Mouse (Mus musculus) testis, postnatal 10 days (tissue): ENCODE results near the gene Doxl2.
A peak's percentile ranks its signal among the peaks of the same experiment; 100 is the strongest.

Experiments
- DNase-seq: peaks from one replicate; pipeline ENCODE4 v3.0.0; 2021; ENCODE audit warnings: low spot score

The Doxl2 gene

DNA sequence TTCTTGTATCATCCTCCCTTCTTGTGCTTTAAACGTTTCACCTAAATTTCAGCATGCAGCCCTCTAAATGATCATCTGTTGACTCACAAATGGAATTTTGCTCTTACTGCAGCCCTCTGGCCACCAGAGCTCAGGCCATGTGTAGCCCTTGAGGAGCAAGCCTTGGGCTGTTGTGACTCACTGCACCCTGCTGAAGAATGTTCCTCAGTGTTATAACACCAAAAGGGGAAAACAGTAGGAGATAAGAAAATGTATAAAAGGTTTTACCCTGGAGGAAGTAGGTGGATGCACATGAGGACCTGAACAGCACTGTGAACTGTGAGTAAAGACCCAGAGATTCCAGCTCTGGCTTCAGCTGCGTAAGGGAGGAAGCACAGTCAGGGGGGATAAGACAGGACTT lies at the start of gene Doxl2:
Gene Doxl2 (plus strand): TSS at position 301 of the 400 bp plus-strand sequence.
- no peak for DNase-seq

DNA sequence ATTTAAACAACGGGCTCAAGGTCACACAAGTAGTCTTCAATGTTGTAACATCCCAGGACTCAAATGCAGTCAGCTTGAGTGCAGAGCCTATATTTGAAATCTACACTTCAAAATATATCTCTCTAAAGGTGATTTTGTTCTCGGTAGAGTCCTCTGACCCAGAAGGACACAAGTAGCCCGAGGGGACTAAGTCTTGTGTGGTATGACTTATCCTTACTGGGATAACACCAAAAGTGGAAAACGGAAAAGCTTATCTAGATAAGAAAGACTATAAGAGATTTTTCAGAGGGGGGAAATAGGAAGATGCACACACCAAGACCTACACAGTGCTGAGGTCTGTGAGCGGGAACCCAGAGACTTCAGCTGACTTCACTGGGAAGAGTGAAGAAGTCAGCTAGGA lies 45.2 kb upstream of the Doxl2 start, which contains the start of gene 1600015I10Rik:
Gene 1600015I10Rik (plus strand): TSS at position 301 of the 400 bp plus-strand sequence.
- DNase-seq: no peak

DNA sequence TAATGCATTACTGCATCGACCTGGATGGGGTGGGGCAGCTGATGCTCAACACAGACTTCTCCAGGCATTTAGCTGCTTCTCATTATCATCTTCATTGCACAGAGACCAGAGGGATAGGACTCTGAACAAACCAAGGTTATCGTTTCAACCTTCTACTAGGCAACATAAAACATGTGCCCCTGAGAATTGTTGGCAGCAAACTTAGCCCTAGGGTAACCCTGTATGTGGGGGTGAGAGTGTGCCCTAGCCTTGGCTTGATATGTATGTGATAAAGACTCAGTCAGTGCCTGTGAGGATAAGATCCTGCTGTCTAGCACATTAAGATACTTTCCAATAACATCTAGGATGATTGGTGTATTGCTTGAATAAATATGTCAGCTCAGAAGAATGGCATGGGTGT lies 25.2 kb upstream of the Doxl2 start:
- peak; percentile 25 for DNase-seq

DNA sequence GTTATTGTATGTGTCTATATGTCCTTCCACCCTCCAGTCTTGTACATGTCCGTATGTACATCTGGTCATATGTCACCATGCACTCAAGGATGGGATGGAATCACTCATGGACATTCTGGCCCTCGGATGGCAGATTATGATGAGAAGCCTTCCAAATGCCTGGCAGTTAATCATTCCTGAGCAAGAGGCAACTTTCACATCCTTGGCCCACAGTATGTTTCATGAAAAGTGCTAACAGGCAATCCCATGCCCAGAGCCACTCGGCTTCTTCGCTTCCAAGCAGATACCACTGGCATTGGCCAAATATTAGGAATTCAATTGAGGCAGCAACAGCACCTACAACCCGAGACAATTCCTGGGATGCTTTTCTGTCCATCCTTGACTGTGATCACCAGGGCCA lies 24.1 kb upstream of the Doxl2 start:
- DNase-seq: peak; percentile 10

DNA sequence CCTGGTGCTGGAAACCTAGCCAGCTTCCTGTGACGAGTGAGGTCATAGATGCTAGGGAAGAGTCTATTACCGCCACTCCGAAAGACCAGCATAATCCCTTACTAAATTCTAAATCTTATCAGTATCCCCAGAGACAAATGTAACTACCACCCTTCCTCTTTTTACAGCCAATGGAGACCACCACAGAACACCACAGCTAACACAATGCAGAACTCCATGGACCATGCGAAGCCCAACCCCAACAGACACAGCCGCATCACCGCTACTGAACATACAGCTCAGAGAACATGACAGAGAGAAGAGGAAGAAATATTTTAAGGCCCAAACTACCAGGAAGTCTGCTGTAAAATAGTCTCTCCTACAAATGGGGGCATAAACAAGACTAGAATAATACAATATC lies 23.1 kb upstream of the Doxl2 start:
- peak; percentile 16 for DNase-seq

DNA sequence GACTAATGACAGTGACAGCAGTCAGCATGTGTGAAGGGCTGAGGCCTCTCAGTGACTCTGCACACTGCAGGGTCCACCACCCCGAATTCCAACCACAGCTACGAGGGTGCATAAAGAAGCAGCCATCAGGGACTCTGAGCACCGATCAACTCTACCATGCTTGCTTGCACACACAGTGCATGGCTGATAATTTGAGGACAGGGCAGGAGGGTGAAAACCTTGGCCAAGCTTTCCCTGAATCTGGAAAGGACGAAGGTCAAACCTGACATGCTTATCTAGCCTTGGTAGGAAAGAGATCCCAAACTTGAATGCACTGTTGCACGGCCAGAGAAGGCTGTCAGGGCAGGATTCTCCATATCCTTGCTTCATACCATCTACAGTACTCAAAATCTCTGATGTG lies 21.5 kb upstream of the Doxl2 start:
- peak; percentile 29 for DNase-seq

DNA sequence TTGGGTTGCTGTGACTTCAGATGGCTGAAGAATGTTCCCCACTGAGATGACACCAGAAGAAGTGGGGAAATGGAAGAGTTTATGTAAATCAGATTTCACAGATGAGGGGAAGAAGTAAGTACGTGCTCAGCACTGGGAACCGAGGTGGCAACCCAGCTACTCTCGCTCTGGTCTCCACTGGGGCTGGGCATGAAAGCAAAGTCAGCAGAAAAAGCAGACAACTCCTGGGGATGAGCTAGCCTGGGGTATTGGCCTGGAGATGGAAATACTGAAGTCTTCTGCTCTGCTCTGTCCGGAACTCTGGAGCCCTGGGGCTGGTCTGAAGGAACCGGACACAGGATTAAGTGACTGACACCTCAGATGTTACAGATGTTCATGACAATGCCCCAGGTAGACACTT lies 20.6 kb upstream of the Doxl2 start:
- DNase-seq: peak; percentile 31

DNA sequence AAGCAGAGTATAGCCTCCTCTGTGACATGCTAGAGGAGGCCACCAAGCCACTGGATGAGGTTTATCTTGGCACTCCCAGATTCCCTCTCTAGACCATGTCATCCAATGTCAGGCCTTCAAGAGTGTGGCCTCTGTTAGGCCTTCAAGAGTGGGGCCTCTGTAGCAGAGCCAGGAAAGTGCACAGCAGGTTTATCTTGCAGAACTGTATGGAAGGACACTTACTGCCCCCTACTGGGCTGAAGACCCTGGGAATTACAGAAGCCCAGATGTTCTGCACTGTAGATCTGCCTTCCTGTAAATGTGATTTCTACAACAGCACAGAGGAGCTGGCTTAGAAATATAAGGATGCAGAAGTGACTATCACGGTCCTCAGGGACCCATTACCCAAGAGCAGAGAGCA lies 19.8 kb upstream of the Doxl2 start:
- DNase-seq: peak; percentile 77

DNA sequence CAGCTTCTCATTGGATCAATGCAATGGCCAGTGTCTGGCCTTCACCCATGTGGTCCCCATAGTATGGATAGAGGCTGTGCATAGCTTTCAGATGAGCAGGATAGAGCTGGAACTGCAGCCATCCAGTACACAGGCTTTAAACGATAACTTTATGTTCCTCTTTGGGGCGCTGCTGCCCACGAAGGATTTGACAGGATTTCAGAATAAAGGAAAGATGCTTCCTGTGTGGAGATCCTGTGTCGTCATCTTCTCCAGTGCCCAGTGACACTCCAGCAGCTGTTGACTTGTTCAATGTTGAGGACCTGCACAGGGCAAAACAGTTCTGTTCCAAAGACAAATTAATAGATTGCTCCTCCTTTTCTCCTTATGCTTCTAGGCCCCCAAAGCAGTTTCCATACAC lies 18.0 kb upstream of the Doxl2 start:
- DNase-seq: peak; percentile 17

DNA sequence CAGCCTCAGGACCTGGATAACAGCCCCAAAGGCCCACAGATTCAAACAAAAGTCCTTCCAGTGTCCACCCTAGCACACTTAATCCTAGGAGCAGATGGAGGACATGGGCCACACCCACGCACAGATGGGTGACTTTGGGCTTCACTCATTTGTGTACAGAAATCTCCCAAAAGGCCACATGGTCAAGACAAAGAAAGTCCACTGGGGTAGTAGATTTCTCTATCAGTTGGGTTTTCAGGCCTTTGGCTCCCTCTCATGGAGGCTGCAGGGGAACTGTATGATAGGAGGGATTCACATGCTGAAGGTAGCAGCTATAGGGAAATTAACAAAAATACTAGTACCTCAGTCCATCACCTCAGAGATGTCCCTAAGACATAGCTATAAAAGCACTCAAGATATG lies 16.7 kb upstream of the Doxl2 start:
- peak; percentile 44 for DNase-seq

DNA sequence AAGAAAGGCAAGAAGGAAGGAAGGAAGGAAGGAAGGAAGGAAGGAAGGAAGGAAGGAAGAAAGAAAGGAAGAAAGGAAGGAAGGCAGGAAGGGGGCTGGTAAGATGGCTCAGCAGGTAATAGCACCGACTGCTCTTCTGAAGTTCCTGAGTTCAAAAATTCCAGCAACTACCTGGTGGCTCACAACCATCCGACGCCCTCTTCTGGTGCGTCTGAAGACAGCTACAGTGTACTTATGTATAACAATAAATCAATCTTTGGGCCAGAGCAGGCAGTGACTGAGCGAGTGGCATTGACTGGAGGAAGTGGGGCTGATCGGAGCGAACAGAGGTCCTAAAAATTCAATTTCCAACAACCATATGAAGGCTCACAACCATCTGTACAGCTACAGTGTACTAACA lies 15.6 kb upstream of the Doxl2 start:
- peak; percentile 34 for DNase-seq

DNA sequence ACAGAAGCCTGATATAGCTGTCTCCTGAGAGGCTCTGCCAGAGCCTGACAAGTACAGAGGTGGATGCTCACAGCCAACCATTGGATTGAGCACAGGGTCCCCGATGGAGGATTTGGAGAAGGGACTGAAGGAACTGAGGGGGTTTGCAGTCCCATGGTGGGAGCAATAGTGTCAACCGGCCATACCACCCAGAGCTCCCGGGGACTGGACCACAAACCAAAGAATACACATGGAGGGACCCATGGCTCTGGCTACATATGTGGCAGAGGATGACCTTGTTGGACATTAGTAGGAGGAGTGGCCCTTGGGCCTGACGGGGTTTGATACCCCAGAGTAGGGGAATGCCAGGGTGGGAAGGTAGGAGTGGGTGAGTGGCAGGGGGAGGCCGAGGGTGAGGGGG lies 8.1 kb upstream of the Doxl2 start:
- peak; percentile 33 for DNase-seq

DNA sequence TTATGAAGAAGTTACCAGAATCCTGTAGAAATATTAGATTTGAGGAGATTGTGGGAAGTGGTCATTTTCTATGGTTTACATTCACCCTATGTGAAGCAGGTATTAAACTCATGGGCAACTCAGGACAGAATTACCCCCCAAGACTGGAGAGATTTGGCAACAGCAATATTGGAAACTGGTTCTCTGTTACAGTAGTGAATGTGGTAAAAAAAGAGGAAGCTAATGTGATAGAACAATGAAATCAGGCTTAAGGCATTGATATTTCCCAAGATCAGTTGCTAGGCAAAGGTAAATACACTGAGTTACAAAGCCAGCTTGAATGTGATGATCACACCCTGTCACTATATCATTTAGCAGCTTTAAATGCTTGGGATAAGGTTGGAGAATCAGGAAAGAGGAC lies 6.9 kb upstream of the Doxl2 start:
- no peak for DNase-seq

DNA sequence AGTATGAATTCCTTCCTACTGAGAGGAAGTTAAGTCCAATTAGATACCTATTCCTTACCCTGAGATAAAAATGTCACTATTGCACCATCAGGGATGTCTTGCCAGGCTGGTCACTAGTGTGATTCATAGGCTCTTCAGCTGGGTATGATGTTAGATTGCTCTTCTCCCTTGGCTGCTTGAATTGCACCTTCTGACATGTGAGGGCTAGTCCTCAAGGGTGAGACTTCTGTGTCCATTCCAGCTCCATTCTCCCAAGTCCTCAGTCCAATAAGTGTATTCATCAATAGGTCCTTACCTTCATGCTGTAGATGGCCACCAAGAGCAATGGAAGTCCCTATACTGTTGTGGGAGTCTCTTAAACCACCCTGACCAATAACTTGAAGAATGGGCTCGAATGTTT lies 4.9 kb downstream of the Doxl2 start:
- DNase-seq: no peak

DNA sequence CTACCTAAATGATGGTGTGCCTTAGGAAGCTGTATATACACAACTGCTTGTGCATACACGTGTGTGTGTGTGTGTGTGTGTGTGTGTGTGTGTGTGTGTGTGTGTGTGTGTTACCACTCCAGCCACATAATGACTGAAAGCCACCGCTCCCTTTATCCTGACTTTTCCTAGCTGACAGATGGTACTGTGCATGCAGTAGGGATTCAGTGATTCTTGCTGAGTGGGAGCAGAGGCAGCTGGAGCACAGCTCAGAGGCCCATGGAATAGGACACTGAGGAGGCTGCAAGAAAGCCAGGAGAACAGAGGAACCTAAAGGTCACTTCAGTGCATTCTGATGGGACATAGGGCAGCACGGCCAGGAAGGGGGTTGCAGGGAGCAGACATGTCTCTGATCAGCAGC lies 7.5 kb downstream of the Doxl2 start:
- no peak for DNase-seq

DNA sequence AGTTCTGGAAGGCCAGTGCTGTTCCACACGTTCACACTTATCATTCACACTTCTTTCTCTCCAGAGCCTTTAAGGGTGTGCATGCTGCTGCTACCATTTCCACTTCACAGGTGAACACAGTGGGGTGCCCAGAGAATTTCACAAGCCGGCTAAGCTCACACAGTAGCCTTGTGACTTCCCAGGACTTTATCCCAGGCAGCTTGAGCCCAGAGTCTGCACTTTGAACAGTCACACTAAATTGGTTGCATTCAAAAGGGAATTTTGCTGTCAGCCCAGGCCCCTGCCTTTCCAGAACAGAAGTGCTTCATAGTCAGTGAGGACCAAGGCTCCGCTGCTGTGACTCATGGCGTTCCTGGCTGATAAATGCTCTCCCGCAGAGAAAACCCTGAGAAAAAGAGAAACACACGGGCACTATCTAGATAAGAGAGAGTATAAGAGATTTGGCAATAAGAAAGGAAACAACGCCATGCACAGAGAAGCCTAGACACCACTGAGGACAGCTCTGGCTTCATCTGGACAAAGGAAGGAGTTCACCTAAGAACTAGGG lies 11.8 kb downstream of the Doxl2 start, which contains the start of gene Svs1:
Gene Svs1 (plus strand): TSS at position 418 of the 547 bp plus-strand sequence.
- DNase-seq: no peak

DNA sequence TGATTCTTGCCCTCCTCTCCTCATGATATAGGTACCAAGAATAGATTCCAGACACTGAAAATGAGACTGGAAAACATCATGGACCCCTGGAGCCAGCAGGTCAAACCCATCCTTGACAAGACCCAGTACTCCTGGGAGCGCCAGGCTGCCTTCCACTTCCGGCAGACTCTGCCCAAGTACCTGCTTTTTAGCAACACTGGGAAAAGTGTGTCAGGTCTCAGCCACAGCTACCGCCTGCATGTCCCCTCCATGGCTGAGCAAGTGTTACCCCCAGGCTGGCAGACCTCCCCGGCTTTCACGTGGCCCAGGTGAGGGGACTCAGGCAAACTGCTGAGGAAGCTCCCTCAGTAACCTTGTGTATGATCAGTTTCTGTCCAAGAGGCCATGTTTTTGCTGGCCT lies 15.2 kb downstream of the Doxl2 start:
- DNase-seq: no peak

DNA sequence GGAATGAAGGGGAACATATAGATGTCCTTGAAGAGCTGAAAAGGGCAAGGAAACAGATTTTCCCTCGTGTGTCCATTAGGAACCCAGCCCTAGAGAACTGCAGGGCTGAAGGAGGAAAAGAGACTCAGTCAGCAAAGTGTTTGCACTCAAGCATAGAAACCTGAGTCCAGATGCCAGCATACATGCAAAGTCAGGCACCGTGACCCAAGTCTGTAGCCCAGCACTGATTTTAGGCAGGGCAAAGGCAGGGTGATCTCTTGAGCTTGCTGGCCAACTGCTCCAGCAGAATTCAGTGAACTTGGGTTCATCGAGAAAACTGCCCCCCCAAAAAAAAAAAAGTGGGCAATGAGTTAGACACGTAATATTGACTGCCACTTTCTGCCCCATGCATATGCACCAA lies 17.2 kb downstream of the Doxl2 start:
- DNase-seq: no peak

DNA sequence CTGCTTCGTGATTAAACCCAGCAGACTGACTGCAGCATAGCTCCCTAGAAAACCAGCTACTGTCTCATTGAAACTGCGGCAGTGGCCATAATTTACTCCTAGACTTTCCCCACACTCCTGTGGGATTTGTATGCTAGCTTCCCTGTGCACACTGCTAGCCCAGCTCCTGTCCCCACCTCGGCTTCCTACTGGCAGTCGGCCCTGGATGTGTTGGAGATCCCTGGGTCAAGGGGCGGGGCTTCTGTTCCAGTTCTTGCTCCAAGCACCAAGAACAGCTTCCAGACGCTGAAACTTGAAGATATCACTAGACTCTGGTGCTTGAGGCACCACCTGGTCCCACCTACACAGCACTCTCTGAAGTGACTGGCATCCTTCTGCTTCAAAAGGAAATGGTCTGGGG lies 23.4 kb downstream of the Doxl2 start:
- DNase-seq: no peak

DNA sequence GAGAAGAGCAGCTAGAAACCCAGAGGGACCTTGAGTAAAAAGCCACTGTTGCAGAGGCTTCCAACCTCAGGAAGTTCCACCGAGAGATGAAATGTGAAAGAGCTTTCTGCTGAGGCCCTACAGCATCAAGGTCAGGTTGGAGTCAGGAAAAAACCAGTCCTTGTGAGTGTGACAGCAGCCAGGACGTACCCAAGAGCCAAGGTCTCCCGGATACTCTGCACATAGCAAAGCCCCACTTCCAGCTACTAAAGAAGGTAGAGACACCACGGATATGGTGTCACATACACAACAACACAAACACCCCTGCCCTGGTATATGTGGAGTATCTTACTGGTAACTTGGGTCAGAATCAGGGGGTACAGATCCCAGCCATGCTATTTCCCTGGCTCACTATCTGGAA lies 24.0 kb downstream of the Doxl2 start:
- no peak for DNase-seq

DNA sequence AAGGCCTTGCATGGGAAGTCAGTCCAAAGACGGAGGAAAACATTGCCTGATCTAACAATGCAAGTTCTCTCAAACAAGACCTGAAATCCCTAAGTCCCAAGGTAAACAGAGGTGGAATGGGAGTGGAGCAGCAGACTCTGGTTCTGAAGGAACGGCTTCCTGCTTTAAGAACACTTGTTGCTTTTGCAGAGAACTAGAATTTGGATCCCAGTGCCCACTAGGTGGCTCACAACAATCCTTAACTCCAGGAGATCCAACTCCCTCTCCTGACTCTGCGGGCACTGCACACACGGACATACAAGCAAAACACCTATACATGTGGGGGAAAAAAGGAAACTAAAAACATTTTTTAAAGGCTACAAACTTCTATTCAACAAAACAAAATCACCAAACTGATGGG lies 28.6 kb downstream of the Doxl2 start:
- DNase-seq: no peak

DNA sequence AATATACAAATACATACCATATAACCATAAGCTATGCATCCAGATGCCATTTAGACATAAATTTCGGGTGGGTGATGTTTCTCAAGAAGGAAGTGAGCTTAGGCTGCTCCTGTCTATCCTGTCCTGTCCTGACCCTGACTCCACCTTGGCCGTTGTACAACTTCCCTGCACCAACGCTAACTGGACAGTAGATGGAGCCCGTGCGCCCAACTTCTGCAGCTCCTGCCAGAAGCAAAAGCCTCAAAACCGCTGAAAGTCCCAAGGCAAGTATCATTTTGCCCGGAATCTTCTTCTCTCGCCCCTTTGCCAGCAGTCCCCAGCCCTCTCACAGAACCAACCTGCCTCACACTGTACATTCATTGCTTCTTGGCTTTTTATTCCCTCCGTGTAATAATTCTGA lies 33.2 kb downstream of the Doxl2 start:
- peak; percentile 72 for DNase-seq

DNA sequence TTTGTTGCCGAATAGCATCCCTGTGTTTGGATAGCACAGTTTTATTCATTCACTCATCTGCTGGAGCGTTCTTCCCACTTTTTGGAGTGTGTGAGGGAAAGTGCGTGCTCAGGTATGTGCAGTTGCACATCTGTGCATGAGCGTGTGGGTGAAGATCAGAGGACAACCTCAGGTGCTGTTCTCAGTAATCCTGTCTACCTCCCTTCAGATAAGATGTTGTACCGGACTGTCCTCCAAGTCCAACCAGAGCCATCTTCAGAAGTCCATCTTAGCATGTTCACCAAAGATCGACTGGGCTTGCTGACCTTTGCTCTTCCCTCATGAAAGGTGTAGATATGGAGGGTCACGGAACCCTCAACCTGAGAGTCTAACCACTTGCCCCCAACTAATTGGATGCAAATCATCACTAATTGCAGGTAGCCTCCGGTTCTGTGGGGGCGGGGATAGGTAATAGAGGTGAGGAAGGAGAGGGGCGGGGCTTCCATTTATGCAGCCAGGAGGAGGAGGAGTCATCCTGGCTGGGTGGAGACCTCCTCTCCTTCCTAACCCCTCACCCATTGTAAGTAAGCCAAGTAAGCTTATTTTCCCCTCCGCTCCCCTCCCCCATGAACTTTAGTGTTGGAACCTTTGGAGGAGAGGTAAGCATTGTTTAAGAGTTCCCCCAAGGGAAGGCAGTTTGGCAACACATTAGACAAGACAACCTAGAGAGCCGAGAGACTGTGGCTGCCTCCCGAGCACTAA lies 33.8 kb downstream of the Doxl2 start:
- no peak for DNase-seq

DNA sequence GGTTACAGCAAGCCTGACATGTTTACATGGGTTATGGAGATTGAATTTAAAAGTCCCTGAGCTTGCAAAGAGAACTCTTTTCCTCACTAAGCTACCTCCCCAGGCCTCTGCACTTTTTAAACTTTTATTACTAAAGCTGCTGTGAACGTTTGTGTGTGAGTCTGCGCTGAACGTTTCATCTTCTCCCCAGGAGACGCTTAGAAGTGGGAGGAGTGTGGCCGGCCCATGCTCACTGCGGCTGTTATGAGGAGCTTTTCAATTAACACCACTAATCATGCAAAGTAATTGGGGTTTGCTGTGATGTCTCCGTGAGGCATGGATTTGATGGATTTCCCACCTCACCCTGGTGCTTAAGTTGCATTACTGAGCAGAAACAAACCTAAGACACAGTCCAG lies 34.4 kb downstream of the Doxl2 start:
- no peak for DNase-seq
